Mouse (Mus musculus): Measurements from ENCODE around the gene Tcf7l2. TPM values are rescaled to one million over a fixed set of nuclear protein-coding genes. Genes with fewer than 3 reads are reported as not detected.

Tcf7l2 gene
- total RNA-seq, 4 experiments from 2014 or later, result 5.7 to 10.7 (median 7.7) TPM

DNA sequence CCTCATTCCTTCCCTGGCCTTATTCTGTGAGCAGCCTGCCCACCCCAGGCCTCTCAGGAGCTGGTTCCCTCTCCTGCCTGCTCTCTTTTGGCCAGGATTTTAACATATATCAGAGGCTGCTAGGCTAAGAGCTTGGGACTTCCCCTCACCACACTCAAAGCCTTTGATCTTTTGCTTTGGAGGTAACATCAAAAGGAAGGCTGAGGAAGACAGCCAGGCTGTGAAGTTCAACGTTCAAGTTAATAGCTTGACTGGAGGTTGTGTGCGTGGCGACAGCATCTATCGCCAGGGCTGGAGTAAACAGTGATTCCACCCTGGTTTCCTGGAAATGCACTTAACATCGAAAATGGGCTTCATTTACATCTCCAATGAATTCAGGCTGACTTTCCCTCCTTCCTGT, 51.0 kb downstream of the Tcf7l2 start:
- DNase-seq (ENCODE audit: low spot score in 2 of 2), result no peak

- no peak for DNase-seq (ENCODE audit: low spot score in 2 of 2)
Observed at GRCm38 (mm10) chr19:55793029-55793428, 51.4 kb downstream of the Tcf7l2 start.

DNA sequence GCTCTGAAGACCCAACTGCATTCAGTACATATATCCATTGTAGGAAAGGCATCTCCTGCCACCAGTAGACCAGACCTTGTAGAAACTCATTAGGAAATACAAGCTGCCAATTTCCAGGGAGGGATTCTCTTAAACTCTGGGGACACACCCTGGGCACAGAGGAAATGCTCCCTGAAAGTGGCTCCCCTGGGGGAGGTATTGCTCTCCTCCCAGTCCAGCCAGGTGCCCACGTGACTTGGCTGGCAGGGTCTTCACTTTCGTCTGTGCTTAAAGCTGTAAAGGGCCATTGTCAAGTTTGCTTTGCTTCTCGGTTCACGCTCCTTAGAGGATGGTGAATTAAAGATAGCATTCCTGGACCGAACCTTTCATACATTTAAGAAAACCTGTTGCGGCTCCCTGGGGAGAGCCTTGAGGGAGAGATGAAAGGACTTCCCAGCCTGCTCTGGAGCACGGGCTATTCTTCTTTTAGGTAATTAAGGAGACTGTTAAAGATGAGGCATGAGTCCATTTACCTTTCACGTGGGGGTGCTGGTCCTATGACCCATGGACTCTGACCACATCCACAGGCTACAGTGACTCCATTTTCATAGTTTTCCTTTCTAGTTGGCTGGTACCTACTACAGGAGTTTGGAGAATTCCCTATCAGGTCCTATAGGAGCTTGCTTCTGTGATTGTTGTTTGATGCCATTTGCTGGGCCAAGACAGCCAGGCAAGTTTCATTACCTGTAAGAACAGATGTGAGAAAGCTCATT, 52.8 kb downstream of the Tcf7l2 start:
- no peak for DNase-seq (ENCODE audit: low spot score in 2 of 2)

DNA sequence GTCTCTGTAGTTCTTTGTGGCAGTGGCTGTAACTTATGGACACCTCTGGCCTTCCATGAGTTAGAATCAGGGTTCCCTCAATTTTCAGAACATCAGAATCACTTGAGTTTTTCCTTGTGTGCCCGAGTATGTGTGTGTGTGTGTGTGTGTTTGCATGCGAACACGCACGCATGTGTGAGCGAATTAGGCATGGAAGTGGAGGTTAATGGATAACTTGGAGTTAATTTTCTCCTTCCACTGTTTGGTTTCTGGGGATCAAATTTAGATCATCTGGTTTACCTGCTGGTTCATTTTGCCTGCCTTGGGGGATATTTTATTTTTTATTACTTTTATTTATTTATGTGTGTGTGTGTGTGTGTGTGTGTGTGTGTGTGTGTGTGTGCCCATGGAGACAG, 53.3 kb downstream of the Tcf7l2 start:
- no peak for DNase-seq (ENCODE audit: low spot score in 2 of 2)

DNA sequence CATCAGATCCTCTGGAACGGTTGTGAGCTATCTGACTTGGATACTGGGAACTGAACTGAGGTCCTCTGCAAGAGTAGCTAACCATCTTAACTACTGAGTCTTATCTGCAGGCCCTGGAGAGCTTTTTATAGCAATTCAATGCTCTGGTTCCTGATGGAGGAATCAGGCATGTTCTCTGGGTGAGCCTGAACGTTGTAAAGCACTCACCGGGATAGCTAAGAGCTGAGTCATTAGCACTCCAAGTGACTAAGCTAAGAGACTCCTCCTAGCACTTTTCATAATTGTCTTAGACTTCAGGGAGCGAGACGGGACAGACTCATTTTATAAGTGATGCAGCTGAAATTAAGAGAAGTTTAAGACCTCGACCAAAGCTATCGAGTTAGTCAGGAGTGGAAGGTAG, 53.7 kb downstream of the Tcf7l2 start:
- no peak for DNase-seq (ENCODE audit: low spot score in 2 of 2)

DNA sequence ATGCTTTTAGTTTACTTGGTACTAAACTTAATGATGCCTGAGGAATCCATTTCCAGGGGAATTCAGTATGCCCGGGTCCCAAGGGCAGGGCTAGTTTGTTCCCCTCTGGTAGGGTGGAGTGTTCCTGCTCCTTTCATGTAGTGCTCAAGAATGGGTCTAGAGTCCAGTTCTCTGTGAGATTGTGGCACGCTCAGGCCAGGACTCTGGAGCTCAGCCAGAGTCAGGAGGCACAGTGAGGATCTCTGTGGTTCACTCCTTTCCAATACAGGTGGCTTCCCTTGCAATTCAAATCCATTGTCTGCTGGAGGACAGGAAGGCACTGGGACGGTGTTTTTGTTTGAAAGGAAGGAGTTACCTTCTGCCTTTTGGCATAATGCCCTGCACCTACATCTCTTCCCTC, 56.2 kb downstream of the Tcf7l2 start:
- DNase-seq (ENCODE audit: low spot score in 2 of 2), result no peak

GRCm38 (mm10) chr19:55799411-55799810, 57.8 kb downstream of the Tcf7l2 start:
- no peak for DNase-seq (ENCODE audit: low spot score in 2 of 2)

GRCm38 (mm10) chr19:55800059-55800458, 58.4 kb downstream of the Tcf7l2 start:
- no peak for DNase-seq (ENCODE audit: low spot score in 2 of 2)

GRCm38 (mm10) chr19:55803121-55803520, 61.5 kb downstream of the Tcf7l2 start:
- no peak for DNase-seq (ENCODE audit: low spot score in 2 of 2)

DNA sequence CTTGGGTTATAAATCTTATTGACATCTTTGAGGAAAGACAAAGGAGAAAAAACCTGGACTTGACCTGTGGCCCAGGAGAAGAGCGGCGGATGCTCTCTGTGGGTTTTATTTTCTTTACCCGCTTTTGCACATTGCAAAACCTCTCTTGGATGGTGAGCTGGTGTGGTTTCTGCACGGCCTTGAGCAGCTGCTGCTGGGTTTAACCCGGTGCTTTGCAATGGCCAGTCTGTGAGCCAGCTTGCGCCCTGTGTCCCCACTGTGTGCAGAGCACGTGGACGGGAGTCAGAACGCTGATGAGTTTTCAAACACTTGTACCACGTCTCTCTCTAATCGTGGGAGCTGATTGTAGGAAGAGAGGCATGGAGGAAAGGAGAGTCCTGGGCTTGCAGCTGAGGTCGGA, 62.2 kb downstream of the Tcf7l2 start:
- DNase-seq (ENCODE audit: low spot score in 2 of 2), result no peak

- no peak for DNase-seq (ENCODE audit: low spot score in 2 of 2)
Observed at GRCm38 (mm10) chr19:55804795-55805194, 63.2 kb downstream of the Tcf7l2 start.

DNA sequence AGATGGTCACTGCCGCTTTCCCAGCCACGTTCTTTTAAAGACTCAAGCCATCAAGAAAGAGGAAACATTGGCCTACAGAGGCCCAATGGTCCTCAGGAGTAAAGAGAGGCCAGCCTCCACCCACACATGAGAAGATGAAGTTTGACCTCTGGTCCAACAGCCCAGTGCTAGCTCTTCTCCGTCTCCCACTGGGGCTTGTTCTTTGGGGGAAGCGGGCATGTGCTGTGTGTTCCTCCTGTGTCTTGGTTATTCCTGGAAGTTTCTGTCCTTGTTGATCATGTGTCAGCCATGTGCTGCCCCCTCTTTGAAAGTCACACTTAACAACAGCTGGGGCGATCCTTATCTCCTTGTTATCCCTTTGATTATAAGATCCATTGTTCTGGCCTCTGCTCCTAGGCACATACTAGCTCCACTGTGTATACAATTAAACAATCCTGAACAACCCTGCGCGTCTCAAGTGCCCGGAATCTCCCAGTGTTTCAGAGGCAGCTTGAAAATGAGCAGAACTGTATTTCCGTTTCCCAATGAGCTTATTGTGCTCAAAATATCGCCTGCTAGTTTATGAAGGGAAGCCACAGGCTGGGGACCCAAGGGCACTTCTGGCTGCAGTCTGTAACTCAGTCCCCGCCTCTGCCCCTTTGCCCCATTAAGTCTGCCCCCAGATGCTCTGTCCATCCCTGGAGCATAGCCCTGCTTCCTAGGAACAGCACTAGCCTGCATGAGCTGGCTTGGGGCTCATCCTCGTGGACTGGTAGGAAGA, 65.0 kb downstream of the Tcf7l2 start:
- DNase-seq (ENCODE audit: low spot score in 2 of 2), result no peak

- DNase-seq (ENCODE audit: low spot score in 2 of 2), result no peak
Observed at GRCm38 (mm10) chr19:55807194-55808053, 65.8 kb downstream of the Tcf7l2 start.

- DNase-seq (ENCODE audit: low spot score in 2 of 2), result no peak
Observed at GRCm38 (mm10) chr19:55808304-55808703, 66.7 kb downstream of the Tcf7l2 start.

DNA sequence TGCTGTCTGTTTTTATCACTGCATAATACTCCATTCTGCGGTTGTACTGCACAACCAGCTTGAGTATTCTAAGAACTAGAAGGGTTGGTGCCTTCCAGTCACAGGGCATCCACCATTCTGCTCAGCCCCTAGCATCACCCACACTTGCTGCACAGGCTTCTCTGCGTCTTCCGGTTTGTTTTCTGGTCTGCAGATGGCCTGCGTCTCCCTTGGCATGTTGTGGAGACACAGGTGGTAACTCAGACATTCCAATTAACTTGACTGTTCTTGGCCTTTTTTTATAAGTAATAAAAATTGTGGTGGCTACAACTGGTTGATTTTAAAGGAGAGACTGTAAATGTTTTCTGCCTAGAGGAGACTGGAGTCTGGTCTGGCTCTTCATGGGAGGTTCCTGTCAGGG, 67.9 kb downstream of the Tcf7l2 start:
- DNase-seq (ENCODE audit: low spot score in 2 of 2), result no peak

DNA sequence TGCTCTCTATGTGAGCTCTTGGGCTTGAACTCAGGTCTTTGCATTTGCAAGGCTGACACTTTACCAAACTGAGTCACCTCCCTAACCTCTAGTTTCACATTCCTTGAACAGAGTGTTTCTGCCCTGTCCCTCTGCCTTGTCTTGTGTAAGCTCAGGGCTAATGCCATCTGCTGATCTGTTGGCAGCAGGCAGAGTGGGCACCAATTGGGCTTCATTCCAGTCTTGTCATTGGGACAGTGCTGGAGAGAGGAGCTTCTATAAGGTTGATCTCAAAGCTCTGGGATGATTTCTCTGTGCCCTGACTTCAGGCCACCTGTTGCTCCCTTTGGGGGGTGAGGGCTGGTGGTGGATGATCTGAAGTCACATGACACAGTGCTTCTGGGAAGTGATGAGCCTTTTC, 70.6 kb downstream of the Tcf7l2 start:
- DNase-seq (ENCODE audit: low spot score in 2 of 2), result no peak

DNA sequence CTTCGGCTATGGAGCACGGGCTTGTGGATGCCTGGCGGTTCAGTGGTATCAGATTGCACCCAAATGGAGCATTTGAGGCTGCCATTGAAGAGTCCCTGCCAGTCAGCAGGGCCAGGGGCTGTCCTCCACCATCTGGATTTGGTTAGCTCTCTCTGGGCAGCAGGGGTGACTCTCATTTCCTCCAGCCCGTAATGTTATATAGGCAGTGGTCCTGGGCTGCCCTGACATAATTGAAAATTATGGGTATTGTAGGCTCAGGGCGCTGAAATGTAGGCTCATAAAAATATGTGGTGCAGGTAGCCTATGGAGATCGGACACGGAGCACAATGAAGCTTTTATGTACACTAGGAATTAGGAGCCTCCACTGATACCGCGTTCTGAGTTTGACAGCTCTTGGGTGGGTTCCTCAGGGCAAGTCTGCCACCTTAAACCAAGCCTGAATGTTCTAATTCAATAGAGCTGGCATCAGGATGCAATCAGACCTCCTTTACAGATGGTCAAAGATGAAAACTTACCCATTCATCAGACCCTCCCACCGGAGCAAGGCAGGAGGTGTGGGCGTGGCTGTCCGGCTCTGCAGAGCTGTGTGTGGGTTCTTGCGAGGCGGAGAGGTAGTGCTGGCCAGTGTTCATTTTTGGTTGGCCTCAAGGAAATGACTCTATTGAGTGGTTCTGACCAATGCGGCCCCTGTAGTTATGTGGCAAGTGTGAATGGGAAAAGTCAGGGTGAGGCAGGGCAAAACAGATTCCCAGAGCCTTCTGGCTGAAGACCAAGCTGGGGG, 73.6 kb downstream of the Tcf7l2 start:
- DNase-seq (ENCODE audit: low spot score in 2 of 2), result no peak

GRCm38 (mm10) chr19:55816974-55817373, 75.4 kb downstream of the Tcf7l2 start:
- no peak for DNase-seq (ENCODE audit: low spot score in 2 of 2)

DNA sequence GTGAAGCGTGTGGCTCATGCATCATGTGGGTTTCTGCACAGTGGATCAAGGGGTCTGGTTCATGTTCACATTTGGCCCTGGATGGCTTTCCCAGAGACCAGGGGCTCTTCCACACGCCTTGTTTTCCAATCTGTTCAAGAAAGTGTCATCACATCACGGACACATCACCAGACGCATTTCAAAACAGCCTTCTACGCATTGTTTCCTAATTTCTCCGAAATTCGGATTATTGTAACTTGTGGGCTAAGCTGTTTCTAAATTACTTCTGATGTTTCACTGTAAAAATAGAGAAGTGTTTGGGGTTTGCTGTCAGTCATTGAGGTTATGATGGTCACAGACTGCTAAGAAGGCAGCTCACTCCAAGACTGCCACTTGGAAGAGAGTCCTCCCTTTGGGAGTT, 78.6 kb downstream of the Tcf7l2 start:
- no peak for DNase-seq (ENCODE audit: low spot score in 2 of 2)

DNA sequence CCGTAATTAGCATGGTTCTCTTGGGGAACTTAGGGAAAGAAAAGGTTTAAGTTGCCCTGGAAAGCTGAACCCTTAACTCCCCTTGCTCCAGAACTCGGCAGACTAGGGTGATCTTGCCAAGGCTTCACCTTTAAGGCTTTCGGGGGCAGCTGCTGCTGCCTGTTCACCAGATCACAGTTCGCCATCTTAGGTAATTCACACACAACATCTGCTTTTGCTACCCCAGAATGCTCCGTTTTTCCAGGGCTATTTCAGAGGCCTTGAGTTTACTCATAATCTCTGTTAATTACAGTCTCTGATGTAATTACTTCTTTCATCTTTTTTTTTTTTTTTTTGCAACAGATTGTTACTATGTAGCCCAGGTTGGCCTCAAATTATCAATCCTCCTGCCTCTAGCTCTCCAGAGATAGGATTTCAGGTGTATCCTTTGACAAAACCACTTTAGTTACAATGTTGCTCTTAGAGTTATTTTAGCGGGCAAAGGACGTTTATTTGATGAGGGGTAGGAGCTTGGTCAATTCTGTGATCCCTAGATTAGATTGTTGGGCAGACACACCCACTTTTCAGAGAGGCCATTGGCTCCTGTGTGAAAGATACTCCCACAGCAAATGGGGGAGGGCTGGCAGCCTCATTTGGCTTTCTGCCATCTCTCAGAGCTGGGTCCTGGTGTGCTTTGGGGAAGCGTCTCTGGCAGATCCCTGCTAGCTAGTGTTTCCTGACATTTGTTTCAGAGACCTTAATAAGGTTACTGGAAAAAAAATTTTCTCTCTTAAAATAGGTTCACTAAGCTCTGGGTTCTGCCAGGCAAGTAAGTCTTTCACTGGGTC, 83.6 kb downstream of the Tcf7l2 start:
- DNase-seq (ENCODE audit: low spot score in 2 of 2), result peak; percentile 46 to 50

Measured in gastrocnemius, adult 8-10 months (tissue).